Mouse (Mus musculus) hindbrain, embryonic 14.5 days (tissue): ENCODE results near the gene Klf13. TPM values are rescaled to one million over a fixed set of nuclear protein-coding genes. Genes with fewer than 3 reads are reported as not detected.
A peak's percentile ranks its signal among the peaks of the same experiment; 100 is the strongest.

Experiments used
- ATAC-seq: fragments of 200-750 bp; cut with Nextera tagmentation; 2 replicates; pipeline ENCODE4 v1.8.0; 2017; ENCODE audit warnings: moderate number of reproducible peaks, mild to moderate bottlenecking, moderate TSS enrichment, moderate library complexity; ENCODE audit not compliant: low FRiP score
- DNase-seq: peaks from one replicate; pipeline ENCODE4 v3.0.0-alpha.2; 2015; ENCODE audit warnings: low spot score
- H3K27ac ChIP-seq: fragments of 300-500 bp; sonication (generic); 2 replicates; pipeline ENCODE4 v1.5.1; 2014; ENCODE audit warnings: mild to moderate bottlenecking, moderate library complexity
- H3K27me3 ChIP-seq: fragments of 300-500 bp; sonication (generic); 2 replicates; pipeline ENCODE4 v1.6.1; 2014; ENCODE audit warnings: mild to moderate bottlenecking, low read length, mixed read lengths; ENCODE audit not compliant: control insufficient read depth, insufficient read depth
- H3K36me3 ChIP-seq: fragments of 300-500 bp; sonication (generic); replicated peaks from 2 replicates; pipeline ENCODE4 v1.6.1; 2014; ENCODE audit not compliant: control insufficient read depth, insufficient read depth
- H3K4me1 ChIP-seq: fragments of 300-500 bp; sonication (generic); replicated peaks from 2 replicates; pipeline ENCODE4 v1.6.1; 2014; ENCODE audit warnings: antibody characterized with exemption, low read length, mixed read lengths; ENCODE audit not compliant: control insufficient read depth, insufficient read depth
- H3K4me2 ChIP-seq: fragments of 300-500 bp; sonication (generic); replicated peaks from 2 replicates; pipeline ENCODE4 v1.6.1; 2014; ENCODE audit warnings: mild to moderate bottlenecking, moderate library complexity
- H3K4me3 ChIP-seq: fragments of 300-500 bp; sonication (generic); replicated peaks from 2 replicates; pipeline ENCODE4 v1.5.1; 2014; ENCODE audit warnings: mild to moderate bottlenecking, low read length
- H3K9ac ChIP-seq: fragments of 300-500 bp; sonication (generic); 2 replicates; pipeline ENCODE4 v1.6.1; 2014
- H3K9me3 ChIP-seq: fragments of 300-500 bp; sonication (generic); 2 replicates; pipeline ENCODE4 v1.6.1; 2016; ENCODE audit warnings: low read length; ENCODE audit not compliant: control insufficient read depth
- WGBS: fragments of 180-500 bp; shearing (Covaris S2); extraction: QIAGEN DNeasy Blood & Tissue Kit; methylation state at CpG from one replicate; pipeline ENCODE4 v1.1.7; 2014; 5-methylcytosine and 5-hydroxymethylcytosine counted together
- polyA plus RNA-seq: library from polyadenylated mRNA; unstranded; fragments of >200 nt; fragmentation: Nextera tagmentation; extraction: Ambion mirVana; gene quantifications from 2 replicates; pipeline ENCODE4 v1.2.1, GENCODE M21; 2014

The Klf13 gene
- polyA plus RNA-seq, 1 experiment from 2014 or later: 25.2 TPM

DNA sequence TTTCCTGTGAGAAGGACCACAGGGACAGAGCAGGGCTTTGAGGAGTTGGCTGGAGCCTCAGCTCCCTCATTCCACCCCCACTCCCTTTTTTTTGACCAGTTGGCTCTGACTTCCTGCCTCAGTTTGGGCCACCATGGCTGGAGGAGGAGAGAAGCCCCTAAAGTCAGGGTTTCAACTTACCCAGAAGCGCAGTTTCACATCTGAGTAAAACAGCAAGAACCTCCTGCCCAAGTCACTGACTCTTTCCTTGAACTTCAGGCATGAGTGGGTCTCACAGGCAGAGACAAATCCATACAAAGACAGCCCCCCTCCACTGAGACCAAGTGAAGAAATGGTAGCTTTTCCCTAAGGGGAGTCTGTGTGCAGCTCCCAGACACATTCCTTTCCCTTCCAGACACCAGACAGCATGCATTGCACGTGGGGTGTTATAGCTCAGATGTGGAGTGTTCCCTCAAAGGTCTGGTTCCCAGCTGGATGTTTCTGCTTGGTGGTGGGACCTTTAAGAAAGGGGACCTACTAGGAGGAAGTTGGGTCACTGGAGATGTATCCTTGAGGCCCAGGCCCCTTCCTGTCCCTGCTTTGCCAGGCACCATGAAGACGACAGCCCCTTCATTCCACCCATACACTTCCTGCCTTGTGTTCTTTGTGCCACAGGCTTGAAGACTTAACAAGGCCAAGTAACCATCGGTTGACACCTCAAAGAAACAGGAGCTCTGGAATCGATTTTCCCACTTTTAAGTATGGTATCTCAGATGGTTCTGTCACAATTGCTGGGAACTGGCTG, 27.1 kb upstream of the Klf13 start:
- no peak for DNase-seq
- no peaks in the 10 kb centered on the region for H3K27me3 ChIP-seq
- H3K27ac ChIP-seq: peak overlapping the region; percentile 60; the same call in 1 of the 2 replicates
- H3K9ac ChIP-seq: no peak overlapping the region
- 0 out of 2 replicates have a peak, but pooled peaks cover 4% of the 10 kb centered on the region for H3K4me1 ChIP-seq
- ATAC-seq: no peak
- no peaks in the 10 kb centered on the region for H3K9me3 ChIP-seq
- WGBS: 74% methylated on average over 5 of the region's 5 CpGs
- no peak overlapping the region for H3K4me3 ChIP-seq
- H3K36me3 ChIP-seq: no peaks in the 10 kb centered on the region
- H3K4me2 ChIP-seq: no peak overlapping the region

DNA sequence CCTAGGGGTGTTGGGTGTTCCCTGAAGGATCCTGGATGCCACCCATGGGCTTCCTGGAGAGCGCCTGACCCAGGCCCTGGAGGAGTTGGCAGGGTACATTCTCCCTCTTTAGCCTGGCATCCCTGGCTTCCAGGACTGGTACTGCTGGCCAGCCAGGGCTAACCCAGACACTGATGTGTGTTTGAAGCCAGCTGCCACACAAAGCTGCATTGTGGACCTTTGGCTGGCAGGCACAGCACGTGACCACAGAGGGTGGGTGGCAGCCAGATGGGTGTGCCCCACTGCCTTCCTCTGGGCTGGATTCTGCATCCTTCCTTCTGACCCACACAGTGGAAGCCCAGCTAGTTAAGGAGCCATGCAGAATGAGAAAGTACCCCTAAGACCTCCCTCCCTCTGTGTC, 26.4 kb upstream of the Klf13 start:
- Histone ChIP-seq H3K27ac (peak overlapping the region; percentile 60; the same call in 1 of the 2 replicates), H3K27me3 (no peaks in the 10 kb centered on the region), H3K9ac (no peak overlapping the region), H3K4me1 (0 out of 2 replicates have a peak, but pooled peaks cover 4% of the 10 kb centered on the region), H3K36me3 (no peaks in the 10 kb centered on the region), H3K9me3 (no peaks in the 10 kb centered on the region), H3K4me2 (no peak overlapping the region), H3K4me3 (no peak overlapping the region)
- DNase-seq (peak; percentile 57), ATAC-seq (peak; percentile 86)
- 58% methylated on average over 2 of the region's 2 CpGs for WGBS

GRCm38 (mm10) chr7:63964121-63964520, 25.4 kb upstream of the Klf13 start:
- H3K4me1 ChIP-seq: no peaks in the 10 kb centered on the region
- ATAC-seq (no peak), DNase-seq (no peak)
- WGBS: 84% methylated on average over 6 of the region's 6 CpGs
- no peak overlapping the region for H3K4me3 ChIP-seq
- no peak overlapping the region for H3K9ac ChIP-seq
- H3K27ac ChIP-seq: no peak overlapping the region
- no peaks in the 10 kb centered on the region for H3K9me3 ChIP-seq
- no peaks in the 10 kb centered on the region for H3K36me3 ChIP-seq
- no peaks in the 10 kb centered on the region for H3K27me3 ChIP-seq
- H3K4me2 ChIP-seq: no peak overlapping the region

DNA sequence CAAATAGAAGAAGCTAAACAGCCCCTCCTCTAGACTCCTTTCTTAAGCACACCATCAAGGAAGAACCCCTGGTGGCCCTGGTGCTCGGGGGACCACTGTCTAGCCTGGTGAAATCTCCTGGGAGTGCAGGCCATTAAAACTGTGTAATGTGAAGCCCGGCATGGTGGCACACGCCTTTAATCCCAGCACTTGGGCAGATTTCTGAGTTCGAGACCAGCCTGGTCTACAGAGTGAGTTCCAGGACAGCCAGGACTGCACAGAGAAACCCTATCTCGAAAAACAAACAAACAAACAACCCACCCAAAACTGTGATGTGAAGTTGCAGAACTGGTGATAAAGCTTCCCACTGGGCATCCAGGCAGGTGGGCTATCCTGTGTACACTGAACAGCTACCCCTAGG, 24.9 kb upstream of the Klf13 start:
- no peak overlapping the region for H3K4me3 ChIP-seq
- H3K36me3 ChIP-seq: no peaks in the 10 kb centered on the region
- no peak overlapping the region for H3K9ac ChIP-seq
- peaks cover 2% of the 10 kb centered on the region for H3K4me1 ChIP-seq
- no peaks in the 10 kb centered on the region for H3K27me3 ChIP-seq
- 76% methylated on average over 5 of the region's 5 CpGs for WGBS
- H3K27ac ChIP-seq: no peak overlapping the region
- H3K4me2 ChIP-seq: no peak overlapping the region
- DNase-seq: no peak
- H3K9me3 ChIP-seq: no peaks in the 10 kb centered on the region
- no peak for ATAC-seq

- DNase-seq: no peak
- no peak overlapping the region for H3K4me3 ChIP-seq
- 49% methylated on average over 12 of the region's 12 CpGs for WGBS
- H3K27ac ChIP-seq: peak overlapping the region; percentile 84
- no peaks in the 10 kb centered on the region for H3K9me3 ChIP-seq
- ATAC-seq: peak; percentile 59
- no peak overlapping the region for H3K4me2 ChIP-seq
- peaks cover 24% of the 10 kb centered on the region for H3K4me1 ChIP-seq
- no peak overlapping the region; the same call in 1 of the 2 replicates for H3K9ac ChIP-seq
- no peaks in the 10 kb centered on the region for H3K36me3 ChIP-seq
- H3K27me3 ChIP-seq: no peaks in the 10 kb centered on the region
Observed at GRCm38 (mm10) chr7:63957872-63958640, 19.3 kb upstream of the Klf13 start.

DNA sequence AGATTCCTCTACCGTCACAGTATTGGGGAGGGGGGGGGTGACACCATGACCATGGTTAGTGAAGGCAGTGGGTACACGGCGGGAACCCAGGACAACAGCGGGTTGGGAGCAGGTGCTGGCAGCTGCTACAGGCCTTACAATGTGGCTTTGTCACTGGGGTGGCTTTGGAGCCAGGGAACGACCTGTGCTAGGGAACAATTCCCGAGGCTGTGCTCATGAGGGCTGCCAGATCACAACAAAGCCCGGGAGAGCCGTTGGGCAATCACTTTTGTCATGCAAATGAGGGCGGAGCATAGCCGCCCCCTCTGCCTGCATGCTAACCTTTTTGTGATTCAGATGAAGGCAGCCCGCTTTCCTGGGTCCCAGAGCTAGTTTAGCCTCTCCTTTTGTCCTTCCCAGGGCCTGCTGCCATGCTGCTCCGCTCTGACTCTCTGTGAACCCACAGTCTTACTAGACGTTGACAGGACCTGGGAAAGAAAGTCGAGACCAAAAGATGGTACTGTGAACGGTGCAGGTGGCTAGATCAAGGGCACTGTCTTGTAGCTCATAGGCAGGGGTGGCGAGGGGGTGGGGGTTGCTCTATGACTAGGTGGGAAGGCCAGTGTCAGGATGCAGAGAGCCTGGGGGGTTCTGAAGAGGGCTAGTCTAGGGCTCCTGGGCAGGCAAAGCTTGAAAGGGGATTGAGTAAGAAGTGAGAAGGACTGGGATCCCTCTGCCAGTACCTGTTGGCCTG, 18.4 kb upstream of the Klf13 start:
- Histone ChIP-seq H3K4me3 (no peak overlapping the region), H3K27me3 (no peaks in the 10 kb centered on the region), H3K4me1 (peaks cover 24% of the 10 kb centered on the region), H3K27ac (peak overlapping the region; percentile 84), H3K9me3 (no peaks in the 10 kb centered on the region), H3K4me2 (no peak overlapping the region), H3K9ac (no peak overlapping the region), H3K36me3 (no peaks in the 10 kb centered on the region)
- ATAC-seq (peak; percentile 89), DNase-seq (peak; percentile 66)
- 8% methylated on average over 16 of the region's 16 CpGs for WGBS

GRCm38 (mm10) chr7:63956138-63956823, 17.6 kb upstream of the Klf13 start:
- Histone ChIP-seq H3K27ac (peak overlapping the region; percentile 62), H3K9ac (no peak overlapping the region), H3K4me2 (no peak overlapping the region), H3K9me3 (no peaks in the 10 kb centered on the region), H3K4me3 (no peak overlapping the region), H3K27me3 (no peaks in the 10 kb centered on the region), H3K4me1 (peaks cover 24% of the 10 kb centered on the region), H3K36me3 (no peaks in the 10 kb centered on the region)
- ATAC-seq (no peak), DNase-seq (no peak)
- WGBS: 61% methylated on average over 14 of the region's 14 CpGs

GRCm38 (mm10) chr7:63955440-63955839, 16.7 kb upstream of the Klf13 start:
- H3K4me1 ChIP-seq: peaks cover 24% of the 10 kb centered on the region

More at GRCm38 (mm10) chr7:63955440-63955839, 16.7 kb upstream of the Klf13 start:
- ATAC-seq (no peak), DNase-seq (peak; percentile 1)
- no peak overlapping the region for H3K4me2 ChIP-seq
- H3K9ac ChIP-seq: no peak overlapping the region
- H3K4me3 ChIP-seq: no peak overlapping the region
- H3K27me3 ChIP-seq: no peaks in the 10 kb centered on the region
- no peak overlapping the region for H3K27ac ChIP-seq
- whole genome bisulfite sequencing: 88% methylated on average over 2 of the region's 2 CpGs
- H3K36me3 ChIP-seq: no peaks in the 10 kb centered on the region
- H3K9me3 ChIP-seq: no peaks in the 10 kb centered on the region
